ENCODE assay signal across 33 mouse cellular contexts in genomic region chr7:109900921-109901320, GRCm38 (mm10). TPM values are rescaled to one million over a fixed set of nuclear protein-coding genes. Genes with fewer than 3 reads are reported as not detected.
DNase-seq lines count a peak whose midpoint lies in the region; ATAC-seq lines count a peak whose summit lies in the region.
"Had no signal": no experiment of that assay in that cellular context is flagged by ENCODE, and none has a peak within 500 bp of the region (broad histone marks: within the 10 kb centered on the region; RNA-seq: fewer than 3 reads in every experiment).

No protein-coding gene starts in this region.

- no peak overlapping the region for H3K4me3 ChIP-seq in forebrain, embryonic 11.5 days (ENCODE audit: low read depth, low read length)
- H3K4me3 ChIP-seq: embryonic facial prominence, embryonic 13.5 days; forebrain, embryonic 12.5 days; hindbrain, embryonic 12.5 days; intestine, embryonic 15.5 days; left cerebral cortex, adult 2 months; limb, embryonic 12.5 days; liver, embryonic 15.5 days; midbrain, embryonic 12.5 days; neural tube, embryonic 15.5 days had no signal

- H3K36me3 ChIP-seq in forebrain, embryonic 11.5 days (ENCODE audit: control insufficient read depth, insufficient read depth, low read length), result peaks cover 24% of the 10 kb centered on the region

- H3K4me1 ChIP-seq in forebrain, embryonic 11.5 days (replicated peaks; ENCODE audit: control insufficient read depth, insufficient read depth, low read length), result no peaks in the 10 kb centered on the region
- H3K4me1 ChIP-seq: embryonic facial prominence, embryonic 13.5 days; forebrain, embryonic 12.5 days; hindbrain, embryonic 12.5 days; intestine, embryonic 15.5 days; limb, embryonic 12.5 days; liver, embryonic 15.5 days; midbrain, embryonic 12.5 days; neural tube, embryonic 15.5 days had no signal

- DNase-seq in spleen, adult 18-20 months, result peak; percentile 13 to 30
- DNase-seq in spleen, postnatal 4 days (ENCODE audit: low spot score in 2 of 2), result no peak
- DNase-seq in forebrain, embryonic 11.5 days (ENCODE audit: low spot score), result no peak
- DNase-seq in urinary bladder, adult 2 months (ENCODE audit: low spot score), result no peak
- DNase-seq: adrenal gland, adult 2 months; adrenal gland, postnatal 36 days; cerebellum, adult 8-10 months; cerebellum, postnatal 25 days; forebrain, postnatal 0 days; gastrocnemius, postnatal 10 days; kidney, adult 8-10 months; kidney, postnatal 14 days; lung, embryonic 14.5 days; lung, postnatal 14 days; right cerebral cortex, postnatal 25 days; thymus, adult 18-20 months; thymus, postnatal 36 days had no signal

- peak; percentile 80 for ATAC-seq in common myeloid progenitor, adult 5-6 weeks (replicated peaks; ENCODE audit: low read depth, poor library complexity, severe bottlenecking)
- peak; percentile 38; the same call in 1 of the 2 replicates for ATAC-seq in monocyte, adult 5-6 weeks (replicated peaks; ENCODE audit: insufficient number of reproducible peaks, low FRiP score, low TSS enrichment, poor library complexity, severe bottlenecking)
- ATAC-seq in forebrain, embryonic 11.5 days (replicated peaks; ENCODE audit: low FRiP score), result no peak
- ATAC-seq in erythroid progenitor cell, adult 5-6 weeks (replicated peaks; ENCODE audit: low FRiP score, poor library complexity, severe bottlenecking), result no peak
- ATAC-seq: activated CD4-positive, CD25-positive, alpha-beta regulatory T cell, adult 4 months; forebrain, postnatal 0 days; hindbrain, postnatal 0 days; intestine, embryonic 15.5 days had no signal

- no peaks in the 10 kb centered on the region for H3K27me3 ChIP-seq in forebrain, embryonic 11.5 days (ENCODE audit: control insufficient read depth, insufficient read depth, low read length)
- H3K27me3 ChIP-seq: embryonic facial prominence, embryonic 13.5 days; forebrain, embryonic 12.5 days; hindbrain, embryonic 12.5 days; intestine, embryonic 15.5 days; limb, embryonic 12.5 days; liver, embryonic 15.5 days; midbrain, embryonic 12.5 days; neural tube, embryonic 15.5 days had no signal

- WGBS in forebrain, embryonic 11.5 days, result 93% methylated on average over 9 of the region's 9 CpGs

- no peak overlapping the region for H3K4me2 ChIP-seq in forebrain, embryonic 11.5 days (ENCODE audit: low read depth, low read length, severe bottlenecking)
- H3K4me2 ChIP-seq: embryonic facial prominence, embryonic 13.5 days; forebrain, embryonic 12.5 days; hindbrain, embryonic 12.5 days; intestine, embryonic 15.5 days; limb, embryonic 12.5 days; liver, embryonic 15.5 days; lung, embryonic 14.5 days; midbrain, embryonic 12.5 days; neural tube, embryonic 15.5 days had no signal

- H3K27ac ChIP-seq in forebrain, embryonic 11.5 days (ENCODE audit: low read depth, low read length), result no peak overlapping the region
- H3K27ac ChIP-seq: embryonic facial prominence, embryonic 13.5 days; forebrain, embryonic 12.5 days; hindbrain, embryonic 12.5 days; hindbrain, postnatal 0 days; intestine, embryonic 15.5 days; left cerebral cortex, adult 2 months; limb, embryonic 12.5 days; liver, embryonic 15.5 days; midbrain, embryonic 12.5 days; neural tube, embryonic 15.5 days; stomach, postnatal 0 days had no signal

- H3K9ac ChIP-seq in forebrain, embryonic 11.5 days (ENCODE audit: low read length), result no peak overlapping the region
- H3K9ac ChIP-seq: embryonic facial prominence, embryonic 13.5 days; forebrain, embryonic 12.5 days; forebrain, postnatal 0 days; hindbrain, embryonic 12.5 days; intestine, embryonic 15.5 days; limb, embryonic 12.5 days; liver, embryonic 15.5 days; lung, embryonic 14.5 days; midbrain, embryonic 12.5 days; neural tube, embryonic 15.5 days had no signal

- no peaks in the 10 kb centered on the region for H3K9me3 ChIP-seq in forebrain, embryonic 11.5 days (ENCODE audit: control insufficient read depth, low read length)
- H3K9me3 ChIP-seq: embryonic facial prominence, embryonic 13.5 days; forebrain, embryonic 12.5 days; hindbrain, embryonic 12.5 days; intestine, embryonic 15.5 days; limb, embryonic 12.5 days; liver, embryonic 15.5 days; midbrain, embryonic 12.5 days; neural tube, embryonic 15.5 days had no signal

RNA-seq across cellular contexts. Expression of gene Scube2, which starts 35.4 kb away (rescaled TPM):
- not detected in 2 replicates for total RNA-seq in common myeloid progenitor, adult 5-6 weeks (2017)
- total RNA-seq in monocyte, adult 5-6 weeks (2017), result not detected in 3 replicates
- 2.3 and 2.5 TPM in 2 replicates for polyA plus RNA-seq in forebrain, embryonic 11.5 days (2014; fragmentation: Nextera tagmentation; extraction: Ambion mirVana)
- total RNA-seq in erythroid progenitor cell, adult 5-6 weeks (2015; ENCODE audit: low replicate concordance), result not detected in 2 replicates
- total RNA-seq in erythroid progenitor cell, adult 5-6 weeks (2017; ENCODE audit: low replicate concordance), result not detected in 2 replicates
- 7.4 and 16.3 TPM in 2 replicates for polyA plus RNA-seq in urinary bladder, adult 2 months (2012; rRNA removed)
- polyA plus RNA-seq: liver, adult 2 months had no signal

RNA-seq across cellular contexts. Expression of gene Dennd5a, which starts 59.3 kb away (rescaled TPM):
- total RNA-seq in common myeloid progenitor, adult 5-6 weeks (2017), result 73.3 and 77.4 TPM in 2 replicates
- total RNA-seq in monocyte, adult 5-6 weeks (2017), result 139 to 184 TPM (median 162 TPM) in 3 replicates
- 52.6 and 55.9 TPM in 2 replicates for polyA plus RNA-seq in forebrain, embryonic 11.5 days (2014; fragmentation: Nextera tagmentation; extraction: Ambion mirVana)
- 35.2 and 40.4 TPM in 2 replicates for total RNA-seq in erythroid progenitor cell, adult 5-6 weeks (2015; ENCODE audit: low replicate concordance)
- total RNA-seq in erythroid progenitor cell, adult 5-6 weeks (2017; ENCODE audit: low replicate concordance), result 22.4 and 24.8 TPM in 2 replicates
- polyA plus RNA-seq in urinary bladder, adult 2 months (2012; rRNA removed), result 63.8 and 75.8 TPM in 2 replicates

Comparison
In these comparisons a context has a peak if more than half of its experiments do, and no peak if none do; other contexts are left out.
1. DNase-seq: peak in spleen, adult 18-20 months (2 of 2); none in spleen, postnatal 4 days (0 of 2), forebrain, embryonic 11.5 days (single experiment) and urinary bladder, adult 2 months (single experiment).
2. ATAC-seq: peak in common myeloid progenitor, adult 5-6 weeks (single experiment) and monocyte, adult 5-6 weeks (single experiment); none in forebrain, embryonic 11.5 days (single experiment) and erythroid progenitor cell, adult 5-6 weeks (single experiment).